8 mouse cellular contexts compared by ENCODE assay signal in genomic region chr12:69758221-69759185, GRCm38 (mm10). TPM values are rescaled to one million over a fixed set of nuclear protein-coding genes. Genes with fewer than 3 reads are reported as not detected.
A peak's percentile ranks its signal among the peaks of the same experiment; 100 is the strongest.
DNase-seq lines count a peak whose midpoint lies in the region; ATAC-seq and TF ChIP-seq lines count a peak whose summit lies in the region.

No protein-coding gene starts in this region.

- no peak for TF ChIP-seq CTCF in E14TG2a.4 (conservative IDR thresholded peaks at IDR 0.05; ENCODE audit: low read length)

- H3K4me2 ChIP-seq in forebrain, embryonic 12.5 days: peak overlapping the region; percentile 47
- H3K4me2 ChIP-seq in intestine, embryonic 14.5 days (ENCODE audit: low read length): peak overlapping the region; percentile 59
- H3K4me2 ChIP-seq in liver, embryonic 15.5 days: peak overlapping the region; percentile 74

- DNase-seq in adrenal gland, postnatal 25 days: peak; percentile 40
- peak; percentile 72 for DNase-seq in intestine, embryonic 14.5 days (ENCODE audit: low spot score)
- DNase-seq in retina, embryonic 14.5 days (ENCODE audit: low spot score): peak; percentile 49
- no peak for DNase-seq in right cerebral cortex, adult 2 months (ENCODE audit: low spot score in 2 of 2)
- no peak for DNase-seq in ovary, postnatal 14 days (ENCODE audit: low spot score)

- H3K27me3 ChIP-seq in E14TG2a.4 (ENCODE audit: insufficient read depth, low read length): 0 out of 2 replicates have a peak, but pooled peaks cover 7% of the 10 kb centered on the region
- H3K27me3 ChIP-seq in forebrain, embryonic 12.5 days: 0 out of 2 replicates have a peak, but pooled peaks cover 7% of the 10 kb centered on the region
- H3K27me3 ChIP-seq in intestine, embryonic 14.5 days (replicated peaks; ENCODE audit: control insufficient read depth, insufficient read depth, low read length): no peaks in the 10 kb centered on the region
- H3K27me3 ChIP-seq in liver, embryonic 15.5 days: no peaks in the 10 kb centered on the region

- WGBS in forebrain, embryonic 12.5 days: 8% methylated on average over 22 of the region's 22 CpGs
- 5% methylated on average over 21 of the region's 22 CpGs for WGBS in intestine, embryonic 14.5 days
- 4% methylated on average over 22 of the region's 22 CpGs for WGBS in liver, embryonic 15.5 days (ENCODE audit: insufficient replicate concordance)

- peaks cover 23% of the 10 kb centered on the region for H3K4me1 ChIP-seq in E14TG2a.4 (replicated peaks; ENCODE audit: low read depth, low read length)
- peaks cover 15% of the 10 kb centered on the region for H3K4me1 ChIP-seq in forebrain, embryonic 12.5 days
- H3K4me1 ChIP-seq in intestine, embryonic 14.5 days (replicated peaks; ENCODE audit: control insufficient read depth, insufficient read depth, low read length): peaks cover 22% of the 10 kb centered on the region
- H3K4me1 ChIP-seq in liver, embryonic 15.5 days (replicated peaks): peaks cover 61% of the 10 kb centered on the region

- no peak overlapping the region for H3K27ac ChIP-seq in forebrain, embryonic 12.5 days
- H3K27ac ChIP-seq in intestine, embryonic 14.5 days (ENCODE audit: low read depth): peak overlapping the region; percentile 81
- H3K27ac ChIP-seq in liver, embryonic 15.5 days (replicated peaks): peak overlapping the region; percentile 97

- 0 out of 2 replicates have a peak overlapping the region, but pooled peaks have one; percentile 13 for H3K4me3 ChIP-seq in E14TG2a.4 (replicated peaks; ENCODE audit: low read length)
- peak overlapping the region; percentile 2; the same call in 1 of the 2 replicates for H3K4me3 ChIP-seq in forebrain, embryonic 12.5 days (replicated peaks)
- H3K4me3 ChIP-seq in intestine, embryonic 14.5 days (ENCODE audit: low read depth, low read length): peak overlapping the region; percentile 24
- H3K4me3 ChIP-seq in liver, embryonic 15.5 days (replicated peaks): peak overlapping the region; percentile 39

- 0 out of 2 replicates have a peak overlapping the region, but pooled peaks have one; percentile 21 for H3K9ac ChIP-seq in forebrain, embryonic 12.5 days
- peak overlapping the region; percentile 27; the same call in 1 of the 2 replicates for H3K9ac ChIP-seq in intestine, embryonic 14.5 days (ENCODE audit: low read length)
- H3K9ac ChIP-seq in liver, embryonic 15.5 days: peak overlapping the region; percentile 66

- no peaks in the 10 kb centered on the region for H3K9me3 ChIP-seq in E14TG2a.4 (ENCODE audit: low read length)
- no peaks in the 10 kb centered on the region for H3K9me3 ChIP-seq in forebrain, embryonic 12.5 days
- H3K9me3 ChIP-seq in intestine, embryonic 14.5 days (ENCODE audit: control insufficient read depth, low read length): no peaks in the 10 kb centered on the region
- H3K9me3 ChIP-seq in liver, embryonic 15.5 days (replicated peaks): no peaks in the 10 kb centered on the region

- ATAC-seq in forebrain, embryonic 12.5 days (ENCODE audit: low FRiP score): peak; percentile 40; the same call in 1 of the 2 replicates
- ATAC-seq in intestine, embryonic 14.5 days (replicated peaks; ENCODE audit: low FRiP score, low TSS enrichment, low read depth): peak; percentile 32; the same call in 1 of the 2 replicates
- ATAC-seq in liver, embryonic 15.5 days (ENCODE audit: insufficient read depth): peak; percentile 6; the same call in 1 of the 2 replicates

- H3K36me3 ChIP-seq in E14TG2a.4 (ENCODE audit: insufficient read depth, low read length): no peaks in the 10 kb centered on the region
- H3K36me3 ChIP-seq in forebrain, embryonic 12.5 days (replicated peaks): no peaks in the 10 kb centered on the region
- H3K36me3 ChIP-seq in intestine, embryonic 14.5 days (ENCODE audit: control insufficient read depth, insufficient read depth, low read length): no peaks in the 10 kb centered on the region
- no peaks in the 10 kb centered on the region for H3K36me3 ChIP-seq in liver, embryonic 15.5 days (replicated peaks)

RNA-seq across cellular contexts. Expression of gene Cdkl1, which starts 32.6 kb away (rescaled TPM):
- total RNA-seq in adrenal gland, postnatal 25 days (2021): 1.5 and 2.4 TPM in 2 replicates
- polyA plus RNA-seq in forebrain, embryonic 12.5 days (2016; fragmentation: Nextera tagmentation; extraction: Ambion mirVana): 0.47 and 0.93 TPM in 2 replicates
- 0.92 and 1.5 TPM in 2 replicates for polyA plus RNA-seq in intestine, embryonic 14.5 days (2014; fragmentation: Nextera tagmentation; extraction: Ambion mirVana)
- polyA plus RNA-seq in liver, embryonic 15.5 days (2015; fragmentation: Nextera tagmentation; extraction: Ambion mirVana): 1.5 and 1.7 TPM in 2 replicates

RNA-seq across cellular contexts. Expression of gene Atp5s, which starts 33.8 kb away (rescaled TPM):
- total RNA-seq in adrenal gland, postnatal 25 days (2021): 14.4 and 15.6 TPM in 2 replicates
- 22.7 and 24.1 TPM in 2 replicates for polyA plus RNA-seq in forebrain, embryonic 12.5 days (2016; fragmentation: Nextera tagmentation; extraction: Ambion mirVana)
- 31.7 and 33.3 TPM in 2 replicates for polyA plus RNA-seq in intestine, embryonic 14.5 days (2014; fragmentation: Nextera tagmentation; extraction: Ambion mirVana)
- polyA plus RNA-seq in liver, embryonic 15.5 days (2015; fragmentation: Nextera tagmentation; extraction: Ambion mirVana): 16.8 and 18.2 TPM in 2 replicates

RNA-seq across cellular contexts. Expression of gene L2hgdh, which starts 33.8 kb away (rescaled TPM):
- total RNA-seq in adrenal gland, postnatal 25 days (2021): 17.0 and 24.9 TPM in 2 replicates
- polyA plus RNA-seq in forebrain, embryonic 12.5 days (2016; fragmentation: Nextera tagmentation; extraction: Ambion mirVana): 15.7 and 16.2 TPM in 2 replicates
- 18.4 and 19.3 TPM in 2 replicates for polyA plus RNA-seq in intestine, embryonic 14.5 days (2014; fragmentation: Nextera tagmentation; extraction: Ambion mirVana)
- polyA plus RNA-seq in liver, embryonic 15.5 days (2015; fragmentation: Nextera tagmentation; extraction: Ambion mirVana): 11.8 and 13.2 TPM in 2 replicates

Comparison
In these comparisons a context has a peak if more than half of its experiments do, and no peak if none do; other contexts are left out.
1. DNase-seq: peak in adrenal gland, postnatal 25 days (single experiment), intestine, embryonic 14.5 days (single experiment) and retina, embryonic 14.5 days (single experiment); none in right cerebral cortex, adult 2 months (0 of 2) and ovary, postnatal 14 days (single experiment).
2. Peak in every context shown above with its lines, with median percentiles within 50 percentile points of each other: H3K4me3 ChIP-seq, ATAC-seq, H3K4me2 ChIP-seq and H3K9ac ChIP-seq.